Mouse (Mus musculus): ENCODE measurements at regions not wholly inside any gene's neighbourhood (a gene's known extent, or its start where the extent isn't known, plus 50 kb on each side); places are given as distances from the start of the nearest gene placed in this dataset.
"Not testable (repeated sequence)": the region's sequence is repeated elsewhere in the genome, so short reads cannot be mapped to it uniquely, and the experiment has no call there.

DNA sequence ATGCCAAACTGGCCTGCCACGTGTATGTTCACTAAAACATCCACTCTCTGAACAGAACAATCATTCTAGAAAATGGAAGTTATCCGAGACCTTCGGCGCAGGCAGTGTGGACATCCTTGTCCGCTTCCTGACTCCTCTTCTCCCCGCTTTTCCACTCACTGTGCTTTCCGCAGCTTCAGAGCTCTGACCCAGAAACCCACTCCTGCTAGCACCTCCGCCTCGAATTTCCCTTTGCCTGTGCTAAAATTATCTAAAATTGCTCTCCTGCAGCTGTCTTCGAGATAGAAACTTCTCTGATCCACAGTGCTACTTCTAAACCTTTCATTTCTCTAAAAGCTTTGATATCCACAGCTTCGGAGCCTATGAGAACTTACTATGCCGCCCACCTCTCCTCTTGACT is 322.1 kb upstream of the B3galt2 start:
- H3K4me1 ChIP-seq = no peaks in the 10 kb centered on the region
- no peaks in the 10 kb centered on the region for H3K27me3 ChIP-seq
- H3K4me3 ChIP-seq = no peak overlapping the region
- H3K36me3 ChIP-seq (ENCODE audit: poor library complexity, severe bottlenecking) = no peaks in the 10 kb centered on the region
- no peaks in the 10 kb centered on the region for H3K9me3 ChIP-seq (replicated peaks)
- H3K9ac ChIP-seq = no peak overlapping the region
- no peak for ATAC-seq
- WGBS = 92% methylated on average over 12 of the region's 12 CpGs
- no peak overlapping the region for H3K4me2 ChIP-seq
- no peak overlapping the region for H3K27ac ChIP-seq

DNA sequence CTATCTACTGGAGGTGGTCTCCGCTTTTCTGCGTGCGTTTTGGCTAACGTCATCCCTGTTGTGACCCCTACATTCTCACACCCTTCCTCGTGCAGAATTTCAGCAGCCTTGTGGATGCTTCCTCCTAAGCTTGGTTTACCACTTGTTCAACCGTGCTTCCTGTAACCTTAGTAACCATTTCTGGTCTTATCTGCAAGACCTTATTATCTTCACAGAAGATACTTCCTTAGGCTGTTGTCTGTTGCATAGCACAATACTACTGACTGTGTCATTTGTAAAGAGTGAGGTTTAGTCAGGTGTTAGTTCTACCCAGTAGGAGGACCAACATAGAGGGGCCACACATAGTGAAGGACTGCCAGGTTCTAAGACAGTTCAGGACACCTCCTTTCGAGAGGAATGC is 320.9 kb upstream of the B3galt2 start:
- Histone ChIP-seq H3K9me3 (replicated peaks) (no peaks in the 10 kb centered on the region), H3K4me2 (no peak overlapping the region), H3K27ac (no peak overlapping the region), H3K9ac (no peak overlapping the region), H3K4me3 (no peak overlapping the region), H3K27me3 (no peaks in the 10 kb centered on the region), H3K36me3 (ENCODE audit: poor library complexity, severe bottlenecking) (no peaks in the 10 kb centered on the region), H3K4me1 (no peaks in the 10 kb centered on the region)
- ATAC-seq = no peak
- 94% methylated on average over 7 of the region's 7 CpGs for WGBS

DNA sequence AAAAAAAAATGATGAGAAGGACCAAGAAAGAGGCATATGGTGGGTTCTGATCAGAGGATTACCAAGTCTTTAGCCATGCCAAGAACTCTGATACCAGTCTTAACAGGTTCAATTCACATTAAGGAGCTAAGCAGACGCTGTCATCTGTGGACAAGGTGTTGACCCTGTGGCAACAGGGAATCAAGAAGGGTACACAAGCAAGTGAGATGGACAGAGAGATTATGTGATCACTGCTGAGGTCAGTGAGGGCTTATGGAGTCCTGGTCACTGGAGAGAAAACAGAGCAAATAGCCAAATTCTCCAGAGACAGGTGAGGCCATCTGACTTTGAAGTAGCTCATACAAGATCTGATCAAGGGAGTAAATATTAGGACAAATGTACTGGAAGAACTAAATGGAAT is 289.1 kb upstream of the B3galt2 start:
- 90% methylated on average over 1 of the region's 1 CpGs for WGBS

DNA sequence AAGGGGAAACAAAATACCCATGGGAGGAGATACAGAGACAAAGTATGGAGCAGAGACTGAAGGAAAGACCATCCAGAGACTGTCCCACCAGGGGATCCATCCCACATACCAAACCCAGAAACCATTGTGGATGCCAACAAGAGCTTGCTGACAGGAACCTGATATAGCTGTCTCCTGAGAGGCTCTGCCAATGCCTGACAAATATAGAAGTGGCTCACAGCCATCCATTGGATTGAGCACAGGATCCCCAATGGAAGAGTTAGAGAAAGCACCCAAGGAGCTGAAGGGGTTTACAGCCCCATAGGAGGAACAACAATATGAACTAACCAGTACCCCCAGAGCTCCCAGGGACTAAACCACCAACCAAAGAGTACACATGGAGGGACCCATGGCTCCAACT is 280.2 kb upstream of the B3galt2 start:
- not testable (repeated sequence) for ATAC-seq; H3K4me2 ChIP-seq; H3K36me3 ChIP-seq (ENCODE audit: poor library complexity, severe bottlenecking)

More for the DNA sequence above, 289.1 kb upstream of the B3galt2 start:
- no peaks in the 10 kb centered on the region for H3K36me3 ChIP-seq (ENCODE audit: poor library complexity, severe bottlenecking)
- no peak overlapping the region for H3K9ac ChIP-seq
- no peaks in the 10 kb centered on the region for H3K9me3 ChIP-seq (replicated peaks)
- no peaks in the 10 kb centered on the region for H3K27me3 ChIP-seq
- ATAC-seq = no peak
- no peak overlapping the region for H3K4me3 ChIP-seq
- no peaks in the 10 kb centered on the region for H3K4me1 ChIP-seq
- no peak overlapping the region for H3K27ac ChIP-seq
- H3K4me2 ChIP-seq = no peak overlapping the region

DNA sequence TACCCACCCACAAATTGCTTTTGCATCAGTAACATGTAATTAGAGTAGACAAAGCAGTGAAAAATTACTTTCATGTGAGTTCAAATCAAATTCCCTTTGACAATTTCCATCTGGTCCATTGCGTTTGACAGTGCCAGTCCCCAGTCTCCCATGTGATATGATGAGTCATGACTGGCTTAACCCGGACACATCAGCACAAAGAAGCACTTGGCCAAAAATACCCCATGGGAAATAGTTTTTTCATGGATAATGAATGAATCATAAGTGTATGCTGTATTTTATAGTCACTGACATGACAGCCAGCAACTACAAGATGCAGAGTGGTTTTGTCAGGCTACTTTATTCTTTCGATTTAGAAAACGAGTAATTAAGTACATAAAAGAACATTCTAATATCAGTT is 248.6 kb upstream of the B3galt2 start:
- Histone ChIP-seq H3K4me2 (no peak overlapping the region), H3K27me3 (no peaks in the 10 kb centered on the region), H3K4me1 (no peaks in the 10 kb centered on the region), H3K9me3 (replicated peaks) (no peaks in the 10 kb centered on the region), H3K9ac (no peak overlapping the region), H3K27ac (no peak overlapping the region), H3K4me3 (no peak overlapping the region), H3K36me3 (ENCODE audit: poor library complexity, severe bottlenecking) (no peaks in the 10 kb centered on the region)
- WGBS = 85% methylated on average over 4 of the region's 4 CpGs
- no peak for ATAC-seq

More for the DNA sequence above, 280.2 kb upstream of the B3galt2 start:
- not testable (repeated sequence) for H3K4me1 ChIP-seq; H3K9ac ChIP-seq; H3K27me3 ChIP-seq; H3K4me3 ChIP-seq; H3K27ac ChIP-seq; H3K9me3 ChIP-seq (replicated peaks)
